Mouse (Mus musculus) adrenal gland, adult 18-20 months (tissue): Measurements from ENCODE around the gene Nexmif. TPM values are rescaled to one million over a fixed set of nuclear protein-coding genes. Genes with fewer than 3 reads are reported as not detected.
"Not testable (repeated sequence)": the region's sequence is repeated elsewhere in the genome, so short reads cannot be mapped to it uniquely, and the experiment has no call there.

Experiments
- DNase-seq, 2 experiments: peaks; one replicate each; pipeline ENCODE4 v3.0.0; 2021 to 2022; ENCODE audit warnings: low spot score in 2 of 2
- long read RNA-seq, 2 experiments: library from polyadenylated mRNA; stranded (forward); transcript quantifications; one replicate each; pipeline ENCODE4 v2.0.0; 2021
- microRNA-seq, 2 experiments: library from miRNA; unstranded; fragments of <30 nt; microRNA quantifications; one replicate each; pipeline ENCODE4 v1.2.0; 2021; ENCODE audit warnings: borderline number of aligned reads in 2 of 2
- total RNA-seq, 2 experiments: library from RNA; stranded (reverse); gene quantifications; 1 replicate in 1 of 2; 2 replicates in 1 of 2; pipeline ENCODE4 v1.2.3; 2021

Gene Nexmif
- 1 to 10 TPM; 6.1 to 8.6 TPM for total RNA-seq
- long read RNA-seq, experiment 1, partial matches to known transcripts: 0 of 4 reads
- long read RNA-seq, experiment 1, other reads (novel, unspliced or antisense): 4 of 4 reads
- long read RNA-seq, experiment 2, full-length matches to known transcripts: 7 of 8 reads
- long read RNA-seq, experiment 2, partial matches to known transcripts: 0 of 8 reads
- long read RNA-seq, experiment 2, other reads (novel, unspliced or antisense): 1 of 8 reads

DNA sequence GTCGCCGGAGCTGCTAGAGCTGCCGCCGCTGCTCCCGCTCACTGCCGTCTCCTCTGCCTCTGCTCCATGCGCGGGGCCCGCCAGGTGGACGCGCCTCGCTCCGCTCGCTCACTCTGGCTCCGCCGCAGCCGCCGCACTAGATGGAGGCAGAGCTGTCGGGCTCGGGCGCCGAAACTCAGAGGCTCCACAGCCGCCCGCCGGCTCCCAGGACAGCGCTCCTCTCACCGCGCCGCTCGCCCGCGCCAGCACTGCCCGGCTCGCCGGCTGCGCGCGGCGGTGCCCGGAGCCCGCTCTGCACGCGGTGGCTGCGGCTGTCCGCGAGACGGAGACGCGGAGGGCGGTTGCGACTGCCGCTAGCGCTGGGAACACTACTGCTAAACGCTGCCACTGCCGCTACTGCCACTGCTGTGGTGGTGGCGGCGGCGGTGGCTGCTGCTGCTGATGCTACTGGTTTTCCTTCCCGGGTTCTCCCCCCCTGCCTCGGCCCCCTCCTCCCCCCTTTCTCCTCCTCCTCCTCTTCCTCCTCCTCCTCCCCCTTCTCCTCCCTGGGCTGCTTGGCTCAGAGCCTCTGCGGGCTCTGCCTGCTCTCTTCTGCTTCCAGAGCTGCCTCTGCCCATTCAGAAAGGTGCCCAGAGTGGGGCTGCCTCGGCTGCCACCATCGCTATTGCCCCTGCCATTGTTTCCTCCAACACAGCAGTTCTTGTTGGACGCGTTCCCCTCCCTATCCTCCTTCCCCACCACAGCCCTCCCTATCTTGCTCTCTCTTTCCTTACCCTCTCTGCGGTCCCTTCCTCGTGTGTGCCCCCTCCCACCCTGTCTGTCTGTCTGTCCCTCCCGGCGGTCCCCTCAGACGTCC, at the start of gene Nexmif:
TSS of gene Nexmif (minus strand) at position 450 of the 856 bp plus-strand sequence.
- DNase-seq: peak; percentile 33 to 41

DNA sequence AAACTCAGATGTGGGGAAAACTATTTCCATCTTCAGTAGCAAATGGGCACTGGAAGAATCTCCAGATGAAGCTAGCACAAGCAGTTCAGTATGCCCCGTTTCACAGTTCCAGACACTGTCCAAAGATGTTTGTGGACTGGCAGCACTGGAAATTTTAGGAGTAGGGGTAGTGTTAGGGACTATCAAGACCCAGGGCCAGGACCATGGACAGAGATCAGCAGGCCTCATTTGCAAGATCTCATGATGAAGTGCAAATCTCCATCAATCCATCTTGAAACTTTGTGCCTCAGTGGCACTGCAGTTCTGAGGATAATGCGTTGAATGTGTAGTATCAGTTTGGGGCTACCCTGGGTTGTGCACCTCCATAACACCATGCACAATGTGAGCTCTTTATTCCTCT, 7.7 kb upstream of the Nexmif start:
- DNase-seq: no peak

DNA sequence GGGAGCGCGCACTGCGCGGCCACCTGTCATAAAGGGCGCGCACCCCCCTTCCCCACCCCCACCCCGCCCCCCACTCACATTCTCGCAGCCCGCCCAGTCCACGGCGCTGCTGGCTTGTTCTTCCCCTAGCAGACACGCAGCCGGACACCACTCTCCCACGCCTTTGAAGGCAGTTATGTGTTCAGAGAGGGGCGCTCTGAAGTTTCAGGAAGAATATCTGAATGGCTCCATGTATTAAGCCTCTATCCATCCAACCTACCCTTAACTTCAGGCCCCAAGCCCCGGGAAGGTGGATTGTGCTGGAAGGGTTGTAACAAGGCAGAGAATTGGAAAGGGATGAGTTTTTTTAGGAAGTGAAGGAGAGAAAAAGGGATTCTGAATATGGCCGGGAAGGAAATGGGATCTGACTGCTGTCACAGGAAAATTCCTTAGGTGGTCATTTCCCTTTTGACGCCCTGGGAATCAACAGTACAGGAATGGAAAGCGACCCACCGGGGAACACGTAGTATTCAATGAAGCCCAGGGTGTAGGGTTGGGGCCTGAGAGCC, 681 bp upstream of the Nexmif start:
- no peak for DNase-seq

DNA sequence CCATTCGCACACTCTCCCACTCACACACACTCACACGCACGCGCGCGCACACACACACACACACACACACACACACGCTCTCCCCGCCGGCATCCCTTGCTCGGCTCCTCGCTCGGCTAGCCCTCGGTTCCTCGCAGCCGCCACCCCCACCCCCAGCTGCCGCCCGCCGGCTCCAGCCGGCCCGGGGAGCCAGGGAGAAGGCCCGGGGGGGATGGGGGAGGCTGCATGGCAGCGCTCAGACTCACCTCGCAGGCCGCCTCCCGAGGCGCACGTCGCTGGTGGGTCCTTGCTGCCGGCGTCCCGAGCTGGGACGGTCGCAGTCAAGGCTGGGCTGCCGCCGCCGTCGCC, 623 bp downstream of the Nexmif start:
- peak; percentile 24 to 26 for DNase-seq

DNA sequence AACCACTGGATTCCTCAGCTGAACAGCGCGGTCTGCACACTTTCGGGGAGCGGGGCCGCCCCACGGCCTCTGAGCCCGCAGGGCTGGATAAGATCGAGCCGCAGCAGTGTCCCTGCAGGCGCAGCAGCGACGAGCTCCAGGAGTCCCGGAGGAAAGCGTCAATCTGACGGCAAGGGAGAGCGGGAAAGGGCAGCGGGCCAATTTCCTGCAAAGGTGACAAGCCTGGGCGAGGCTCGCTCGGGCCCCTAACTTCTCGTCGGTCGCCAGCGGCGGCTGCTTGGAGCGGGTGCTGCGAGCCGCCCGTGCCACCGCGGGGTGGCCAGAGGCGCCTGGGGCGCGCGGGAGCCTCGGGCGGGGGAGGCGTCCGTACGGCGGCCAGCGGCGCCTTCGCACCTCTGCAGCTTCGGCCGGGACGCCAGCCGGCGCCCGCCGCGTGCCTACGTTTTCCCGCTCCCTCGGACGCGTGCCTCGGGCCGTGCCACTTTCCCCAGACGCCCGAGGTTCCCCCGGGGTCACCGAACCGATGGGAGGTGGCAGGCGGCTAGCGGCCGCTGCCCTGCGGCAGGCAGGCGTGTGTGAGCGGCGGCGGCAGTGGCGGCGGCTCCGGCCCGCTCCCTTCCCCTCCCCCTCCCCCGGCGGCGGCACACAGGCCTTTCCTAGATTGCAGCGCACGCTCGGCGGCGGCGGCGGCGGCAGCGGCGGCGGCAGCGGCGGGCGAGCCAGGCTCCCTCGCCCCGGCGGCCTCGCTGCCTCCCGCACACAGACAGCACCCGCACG, 1.2 kb downstream of the Nexmif start:
- DNase-seq: peak; percentile 49 to 50

DNA sequence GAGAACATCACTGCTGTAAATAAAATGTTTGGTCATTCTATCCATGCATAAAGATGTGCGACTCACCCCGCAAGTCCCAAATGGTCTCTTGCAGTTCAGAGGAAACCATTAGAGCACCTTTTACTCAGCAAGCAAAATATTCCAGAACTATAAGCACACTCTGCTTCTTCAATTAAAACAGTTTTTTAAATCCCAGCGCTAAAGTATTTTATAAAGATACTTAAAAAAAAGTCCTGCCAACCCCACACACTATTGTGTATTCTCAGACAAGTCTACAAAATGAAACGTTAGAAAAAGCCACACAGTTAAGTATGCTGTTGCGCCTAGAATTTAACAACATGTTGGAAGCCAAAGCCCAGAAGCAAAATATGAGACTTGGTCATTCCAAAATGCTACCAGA, 1.9 kb downstream of the Nexmif start:
- no peak for DNase-seq

DNA sequence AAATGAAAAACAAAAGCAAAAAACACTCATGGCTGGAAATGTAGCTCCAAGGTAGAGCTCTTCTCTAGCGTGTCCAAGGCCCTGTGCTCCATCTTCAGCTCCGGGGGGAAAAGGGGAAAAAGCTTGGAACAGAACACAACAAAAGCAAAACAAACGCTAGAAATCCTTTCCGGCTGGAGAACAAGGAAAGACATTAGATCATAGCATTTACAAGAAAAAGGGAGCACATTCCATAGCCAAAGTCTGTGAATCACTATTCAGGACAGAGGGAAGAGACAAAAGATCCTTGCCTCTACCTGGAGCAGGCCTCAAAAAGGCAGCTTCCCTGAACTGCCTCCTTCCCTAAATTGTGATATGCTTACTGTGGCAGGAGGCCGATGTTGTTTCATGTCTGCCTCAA, 4.4 kb downstream of the Nexmif start:
- no peak for DNase-seq

DNA sequence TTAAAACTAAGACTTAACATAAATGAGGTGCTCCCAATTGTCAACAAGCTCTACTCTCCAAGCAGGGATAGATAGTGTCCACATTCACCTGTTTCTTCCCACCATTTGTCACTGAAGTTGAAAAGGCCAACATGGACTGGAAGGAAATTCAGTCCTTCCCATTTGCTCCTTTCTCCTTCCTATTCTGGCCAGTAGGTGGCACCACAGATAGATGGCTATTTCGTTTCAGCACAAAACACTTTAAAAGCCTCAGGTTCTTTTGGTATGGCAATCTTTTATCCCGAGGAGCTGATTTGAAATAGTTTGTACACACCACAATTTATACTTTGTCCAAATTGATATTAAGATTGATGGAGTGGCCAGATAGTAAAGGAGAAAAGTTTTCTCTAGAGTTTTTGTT, 21.7 kb downstream of the Nexmif start:
- DNase-seq: peak; percentile 25 to 30

DNA sequence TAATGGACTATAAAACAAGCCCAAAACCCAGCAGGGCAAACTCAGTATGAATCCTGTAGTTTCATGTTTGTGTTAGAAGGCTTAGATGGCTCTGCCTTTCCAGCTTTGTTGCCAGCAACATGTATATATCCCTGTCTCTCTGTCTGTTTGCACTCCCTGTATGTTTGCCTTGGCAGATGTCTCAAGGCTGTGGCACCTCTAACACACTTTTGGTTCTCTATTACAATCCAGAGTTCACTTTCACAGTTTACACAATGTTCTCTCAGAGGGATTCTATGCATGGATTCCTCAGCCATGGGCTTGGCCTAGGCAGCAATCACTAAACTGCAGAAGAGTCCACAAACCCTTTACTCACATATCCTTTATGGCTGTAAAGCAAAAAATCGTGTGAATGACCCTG, 50.9 kb downstream of the Nexmif start:
- DNase-seq: no peak

DNA sequence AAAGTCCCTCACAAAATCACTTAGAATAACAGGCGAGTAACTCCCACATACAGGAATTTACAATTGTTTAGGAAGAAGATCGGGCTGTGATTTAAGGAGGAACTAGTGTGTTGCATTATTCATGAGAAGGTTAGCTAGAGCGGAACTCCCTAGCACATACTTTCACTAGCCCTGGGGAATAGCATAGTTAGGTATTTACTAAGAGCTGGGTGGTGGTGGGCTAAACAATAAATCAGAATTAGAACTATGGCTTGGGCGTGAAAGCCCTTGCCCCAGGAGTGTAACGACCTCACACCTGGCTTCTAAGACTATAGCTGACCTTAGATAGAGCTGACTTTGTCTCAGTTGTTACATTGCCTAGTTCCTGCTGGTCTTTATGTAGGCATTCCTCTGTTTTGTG, 85.7 kb downstream of the Nexmif start:
- not testable (repeated sequence) for DNase-seq

DNA sequence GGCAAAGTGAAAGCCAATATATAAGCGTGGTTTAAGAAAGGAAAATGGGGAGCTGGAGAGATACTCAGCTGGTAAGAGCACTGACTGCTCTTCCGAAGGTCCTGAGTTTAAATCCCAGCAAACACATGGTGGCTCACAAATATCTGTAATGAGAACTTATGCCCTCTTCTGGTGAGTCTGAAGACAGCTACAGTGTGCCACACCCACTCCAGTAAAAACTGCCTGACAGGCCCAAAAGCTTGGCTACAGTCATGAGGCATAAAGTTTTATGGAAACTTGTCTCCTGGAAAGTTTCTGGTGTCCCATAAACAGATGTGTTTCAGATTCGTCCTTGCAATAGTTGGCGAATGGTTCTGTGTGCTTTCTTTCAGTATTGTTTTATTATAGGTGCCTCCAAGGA, 86.4 kb downstream of the Nexmif start:
- no peak for DNase-seq

DNA sequence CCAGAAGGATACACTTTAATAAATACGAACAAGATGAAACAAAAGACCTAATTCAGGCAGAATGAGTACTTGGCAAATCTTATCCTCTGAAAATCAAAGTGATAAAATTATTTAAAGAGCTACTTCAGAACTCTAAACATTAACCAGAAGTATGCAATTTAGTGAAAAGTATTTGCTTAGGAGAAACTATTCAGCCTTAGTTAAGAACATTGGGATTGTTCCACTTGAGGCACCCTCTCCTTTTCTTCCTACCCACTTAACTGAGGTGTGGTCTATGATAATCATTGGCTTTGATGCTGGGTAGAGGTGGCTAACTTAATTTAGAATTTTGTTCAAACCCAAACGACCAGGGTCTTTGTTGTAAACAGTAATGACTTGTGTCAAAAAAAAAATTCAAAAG, 146.1 kb downstream of the Nexmif start:
- no peak for DNase-seq

DNA sequence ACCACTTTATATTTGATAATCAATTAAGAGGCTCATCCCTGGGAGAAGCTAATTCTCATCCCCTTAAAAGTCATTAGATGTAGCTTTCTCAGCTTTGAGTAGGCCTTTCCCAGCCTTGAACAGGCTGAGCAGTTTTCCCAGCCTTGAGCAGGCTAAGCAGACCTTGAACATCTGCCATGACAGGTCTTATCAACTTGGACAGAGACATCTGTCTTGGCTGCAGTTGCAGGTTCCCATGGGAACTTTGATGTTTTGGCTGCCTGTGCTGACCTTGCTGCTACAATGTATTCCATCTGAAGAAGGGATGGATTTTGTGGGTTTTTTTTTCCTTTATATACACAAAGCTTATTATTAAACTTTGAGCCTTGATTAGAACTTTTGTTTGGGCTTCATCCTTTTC, 160.7 kb downstream of the Nexmif start:
- no peak for DNase-seq

DNA sequence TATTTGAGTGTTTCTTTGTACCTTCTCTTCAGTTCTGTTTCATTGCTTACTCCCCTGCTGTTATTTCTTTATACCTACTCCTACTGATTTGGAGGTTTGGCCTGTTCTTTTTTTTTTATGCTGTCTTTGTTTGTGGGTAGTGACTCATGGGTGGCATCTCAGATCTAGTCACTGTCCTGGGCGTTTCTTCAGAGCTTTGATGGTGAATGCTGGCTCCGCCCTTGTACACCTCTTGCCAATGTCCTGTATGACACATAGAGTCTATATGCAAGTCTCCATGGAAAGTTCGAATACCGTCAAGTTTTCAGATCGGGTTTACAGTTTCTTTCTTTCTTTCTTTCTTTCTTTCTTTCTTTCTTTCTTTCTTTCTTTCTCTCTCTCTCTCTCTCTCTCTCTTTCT, 167.1 kb downstream of the Nexmif start:
- DNase-seq: no peak

DNA sequence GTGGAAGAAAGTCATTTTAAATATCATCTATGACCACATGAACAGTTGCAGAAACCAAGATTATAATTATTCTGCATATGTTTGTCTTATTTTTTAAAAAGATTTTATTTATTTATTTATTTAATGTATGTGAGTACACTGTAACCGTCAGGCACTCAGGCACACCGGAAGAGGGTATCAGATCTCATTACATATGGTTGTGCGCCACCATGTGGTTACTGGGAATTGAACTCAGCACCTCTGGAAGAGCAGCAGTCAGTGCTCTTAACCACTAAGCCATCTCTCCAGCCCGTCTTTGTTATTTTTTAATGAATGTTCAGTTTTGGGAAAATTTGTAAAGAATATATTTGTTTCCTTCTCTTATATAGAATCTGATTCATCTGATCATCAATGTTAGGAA, 168.2 kb downstream of the Nexmif start:
- no peak for DNase-seq

Small RNA genes within 50 kb of the gene (microRNA-seq; reads per million reads assigned to microRNA genes)
- gene Gm24993 (0 reads per million in 2 experiments), gene Mir672 (715 to 908 reads per million in 2 experiments)

Other genes starting within 250 kb of the Nexmif start
- 10 to 100 TPM; 51.9 to 61.2 TPM for gene Rlim, start 219.9 kb downstream of the Nexmif start, total RNA-seq
- gene Abcb7, start 212.7 kb upstream of the Nexmif start, total RNA-seq: 10 to 100 TPM; 22.5 to 30.3 TPM